Mouse (Mus musculus) small intestine, adult 2 months (tissue): ENCODE data around the gene Asic2. TPM values are rescaled to one million over a fixed set of nuclear protein-coding genes. Genes with fewer than 3 reads are reported as not detected.

Experiments
- H3K27ac ChIP-seq: fragments of 200-500 bp; 2 replicates; pipeline ENCODE4 v1.5.1; 2012; ENCODE audit warnings: low read depth, low read length, control low read depth, inconsistent platforms; ENCODE audit not compliant: insufficient read depth
- H3K27me3 ChIP-seq: fragments of 200-500 bp; 2 replicates; pipeline ENCODE4 v1.6.1; 2012; ENCODE audit warnings: mild to moderate bottlenecking, moderate library complexity, low read length, inconsistent platforms; ENCODE audit not compliant: control insufficient read depth, insufficient read depth
- H3K36me3 ChIP-seq: fragments of 200-500 bp; 2 replicates; pipeline ENCODE4 v1.6.1; 2012; ENCODE audit warnings: mild to moderate bottlenecking, low read length, control low read depth, inconsistent platforms; ENCODE audit not compliant: control insufficient read depth, insufficient read depth
- H3K4me1 ChIP-seq: fragments of 200-500 bp; 2 replicates; pipeline ENCODE4 v1.6.1; 2012; ENCODE audit warnings: low read length, inconsistent platforms, mixed read lengths; ENCODE audit not compliant: control insufficient read depth, insufficient read depth, insufficient read length
- H3K4me3 ChIP-seq: fragments of 200-500 bp; 2 replicates; pipeline ENCODE4 v1.5.1; 2012; ENCODE audit warnings: low read depth, mild to moderate bottlenecking, control low read depth, inconsistent platforms, low read length, moderate library complexity
- CTCF ChIP-seq: fragments of 200-500 bp; IDR thresholded peaks from 2 replicates; pipeline ENCODE4 v1.5.1; 2012; ENCODE audit warnings: low read depth, mild to moderate bottlenecking, control low read depth, inconsistent platforms, low read length, moderate library complexity, mixed read lengths; ENCODE audit not compliant: insufficient replicate concordance, insufficient read length; ENCODE audit errors: extremely low read depth
- POLR2A ChIP-seq: fragments of 200-500 bp; IDR thresholded peaks from 2 replicates; pipeline ENCODE4 v1.6.1; 2012; ENCODE audit warnings: low read depth, mild to moderate bottlenecking, control low read depth, inconsistent platforms, low read length, moderate library complexity
- WGBS: fragments of 180-500 bp; shearing (Covaris S2); methylation state at CpG from one replicate; pipeline ENCODE4 v1.1.7; 2018; 5-methylcytosine and 5-hydroxymethylcytosine counted together
- polyA plus RNA-seq: library from polyadenylated mRNA; depleted of rRNA; stranded (reverse); fragments of >200 nt; gene quantifications from 2 replicates; pipeline ENCODE4 v1.2.3, GENCODE M21; 2012

Gene Asic2
- polyA plus RNA-seq, 1 experiment, result 1.4 TPM

DNA sequence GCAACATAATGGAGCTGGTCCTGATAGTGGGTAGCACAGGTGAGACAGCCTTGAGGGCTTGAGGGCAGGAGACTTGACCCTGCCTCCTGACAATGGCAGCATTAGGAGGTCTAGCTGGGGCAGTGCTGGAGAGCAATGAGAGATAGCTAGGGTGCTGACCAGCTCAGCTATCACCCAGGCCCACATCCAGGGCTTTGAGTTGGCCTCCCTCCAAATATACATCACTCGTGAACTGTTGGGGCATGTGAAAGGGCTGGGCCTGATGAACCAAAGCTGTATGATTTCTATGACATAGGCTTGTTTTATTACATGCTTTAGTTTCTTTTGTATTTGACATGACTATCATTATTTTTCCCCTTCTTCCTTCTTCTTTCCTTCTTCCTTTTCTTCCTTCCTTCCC lies 176.7 kb downstream of the Asic2 start:
- 54% methylated on average over 1 of the region's 1 CpGs for WGBS
- Histone ChIP-seq H3K27ac (no peak overlapping the region), H3K4me3 (no peak overlapping the region), H3K36me3 (no peaks in the 10 kb centered on the region), H3K4me1 (no peaks in the 10 kb centered on the region), H3K27me3 (no peaks in the 10 kb centered on the region)
- TF ChIP-seq POLR2A (no peak), CTCF (no peak)

DNA sequence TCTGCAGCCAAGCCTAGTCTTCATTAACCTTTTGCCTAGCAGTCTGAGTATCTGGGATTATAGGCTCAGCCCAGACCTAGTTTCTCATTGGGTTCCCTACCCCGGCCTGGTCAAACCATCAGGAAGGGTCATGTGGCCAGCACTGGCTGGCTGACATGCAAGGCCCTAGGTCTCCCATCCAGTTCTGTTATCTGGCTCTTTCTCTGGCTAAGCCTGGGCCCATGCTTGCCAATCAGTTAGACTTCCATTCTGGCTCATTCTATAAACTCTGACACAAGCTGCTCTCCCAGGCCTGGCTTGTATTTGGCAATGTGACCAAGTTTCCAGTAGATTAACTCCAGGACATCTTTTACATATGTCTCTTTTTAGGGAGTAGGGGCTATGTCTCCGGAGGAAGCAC lies 187.7 kb downstream of the Asic2 start:
- H3K36me3 ChIP-seq, result no peaks in the 10 kb centered on the region
- TF ChIP-seq CTCF, result no peak
- TF ChIP-seq POLR2A, result no peak
- no peaks in the 10 kb centered on the region for H3K4me1 ChIP-seq
- WGBS, result 75% methylated on average over 2 of the region's 2 CpGs
- no peak overlapping the region for H3K4me3 ChIP-seq
- H3K27ac ChIP-seq, result no peak overlapping the region
- H3K27me3 ChIP-seq, result no peaks in the 10 kb centered on the region

DNA sequence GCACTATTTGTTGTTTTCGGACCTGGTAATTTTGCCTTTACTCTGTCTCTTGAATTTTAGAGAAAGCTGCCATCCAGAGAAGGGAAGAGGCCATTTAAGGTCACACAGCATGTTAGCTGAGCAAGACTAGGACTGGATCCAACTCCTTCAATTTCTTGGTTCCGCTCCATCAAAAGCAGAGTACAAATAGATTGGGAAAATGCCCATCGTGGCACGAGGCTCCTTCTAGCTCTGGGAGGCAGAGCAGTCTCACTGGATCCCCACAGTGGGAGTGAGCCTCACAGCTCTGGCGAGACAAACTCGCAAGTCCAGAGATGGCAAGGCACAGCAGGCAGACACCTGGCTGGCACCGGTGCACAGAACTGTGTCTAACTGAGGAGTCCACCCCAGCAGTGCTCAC lies 188.4 kb downstream of the Asic2 start:
- Histone ChIP-seq H3K27ac (no peak overlapping the region), H3K27me3 (no peaks in the 10 kb centered on the region), H3K36me3 (no peaks in the 10 kb centered on the region), H3K4me1 (no peaks in the 10 kb centered on the region), H3K4me3 (no peak overlapping the region)
- no peak for TF ChIP-seq POLR2A
- no peak for TF ChIP-seq CTCF
- 74% methylated on average over 7 of the region's 7 CpGs for WGBS

DNA sequence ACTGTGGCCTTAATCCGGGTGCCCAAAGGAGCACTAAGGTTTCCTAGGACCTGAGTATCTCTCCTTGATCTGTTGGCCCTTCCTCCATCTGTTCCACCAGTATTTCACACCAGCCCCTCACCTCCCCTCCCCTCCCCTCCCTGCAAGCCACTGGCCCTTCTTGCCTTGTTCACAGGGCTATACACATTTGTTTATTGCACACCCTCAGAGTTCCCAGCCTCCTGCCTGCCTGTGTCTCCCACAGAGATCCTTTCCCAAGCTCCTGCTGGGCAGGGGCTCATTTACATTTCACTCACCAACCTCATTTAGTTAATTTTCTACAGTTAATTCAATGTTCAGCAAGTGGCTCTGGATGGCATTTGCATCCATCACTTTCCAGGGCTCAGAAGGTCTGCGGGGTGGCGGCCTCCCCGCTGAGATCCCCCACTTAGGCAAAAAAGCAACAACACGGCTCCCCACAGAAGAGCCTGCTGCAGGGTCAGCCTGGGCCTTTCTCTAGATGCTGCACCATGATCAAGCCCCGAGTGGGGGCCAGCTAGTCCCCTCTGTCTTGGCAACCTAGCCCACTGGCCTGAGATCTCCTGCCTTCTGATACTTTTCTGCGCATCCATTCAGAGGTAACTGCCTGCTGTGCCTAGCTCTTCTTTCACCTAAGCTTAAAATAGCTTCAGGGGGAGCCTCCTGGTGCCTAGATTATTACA lies 196.9 kb downstream of the Asic2 start:
- Histone ChIP-seq H3K4me3 (no peak overlapping the region), H3K27ac (no peak overlapping the region), H3K36me3 (no peaks in the 10 kb centered on the region), H3K4me1 (no peaks in the 10 kb centered on the region), H3K27me3 (no peaks in the 10 kb centered on the region)
- TF ChIP-seq POLR2A, result no peak
- no peak for TF ChIP-seq CTCF
- WGBS, result 39% methylated on average over 7 of the region's 7 CpGs

DNA sequence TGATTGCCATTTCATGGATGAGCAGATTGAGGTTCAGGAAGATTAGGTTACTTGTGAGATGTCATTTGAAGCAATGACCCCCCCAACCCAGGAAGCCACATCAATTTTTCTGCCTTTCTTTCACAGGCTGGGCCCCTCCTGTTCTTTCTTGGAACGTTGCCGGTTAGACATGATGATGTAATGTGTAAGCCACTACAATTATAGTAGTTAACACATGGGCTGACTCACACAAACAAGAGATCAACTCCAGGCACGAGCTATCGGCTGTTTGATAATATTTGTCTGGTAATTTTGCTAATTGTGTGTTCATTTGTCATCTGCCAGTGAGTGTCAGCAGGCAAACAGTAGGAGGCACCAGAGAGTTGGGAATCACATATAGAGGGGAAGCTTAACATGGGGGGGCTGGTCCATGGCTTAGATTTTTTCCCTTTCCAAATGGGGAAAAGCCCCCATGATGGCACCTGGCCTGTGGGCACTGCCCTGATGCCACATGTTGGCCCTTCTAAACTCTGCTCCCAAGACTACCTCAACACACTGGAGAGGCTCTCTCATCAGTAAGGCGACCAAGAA lies 198.5 kb downstream of the Asic2 start:
- Histone ChIP-seq H3K4me3 (no peak overlapping the region), H3K27me3 (no peaks in the 10 kb centered on the region), H3K4me1 (no peaks in the 10 kb centered on the region), H3K27ac (no peak overlapping the region), H3K36me3 (no peaks in the 10 kb centered on the region)
- 59% methylated on average over 5 of the region's 5 CpGs for WGBS
- TF ChIP-seq CTCF (no peak), POLR2A (no peak)

DNA sequence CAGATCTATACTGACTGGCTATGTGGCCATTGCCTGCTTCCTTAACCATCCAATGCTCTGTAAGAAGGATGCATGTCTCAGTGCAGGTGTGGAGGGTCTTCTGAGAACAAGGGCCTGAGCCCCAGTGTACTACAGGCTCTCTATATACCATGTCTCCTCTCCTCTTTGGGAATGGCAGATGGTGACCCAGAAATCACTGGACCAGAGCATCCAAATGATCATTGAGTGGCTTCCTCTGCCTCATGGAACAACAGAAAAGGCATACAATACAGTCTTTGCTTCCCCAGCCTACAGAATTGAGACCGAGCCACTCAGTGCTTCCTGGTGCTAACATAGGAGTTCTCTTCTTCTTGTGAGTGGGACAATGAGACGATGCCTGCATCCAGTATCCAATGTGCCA lies 200.0 kb downstream of the Asic2 start:
- Histone ChIP-seq H3K36me3 (no peaks in the 10 kb centered on the region), H3K4me3 (no peak overlapping the region), H3K4me1 (no peaks in the 10 kb centered on the region), H3K27me3 (no peaks in the 10 kb centered on the region), H3K27ac (no peak overlapping the region)
- TF ChIP-seq POLR2A, result no peak
- TF ChIP-seq CTCF, result no peak
- 79% methylated on average over 2 of the region's 2 CpGs for WGBS

DNA sequence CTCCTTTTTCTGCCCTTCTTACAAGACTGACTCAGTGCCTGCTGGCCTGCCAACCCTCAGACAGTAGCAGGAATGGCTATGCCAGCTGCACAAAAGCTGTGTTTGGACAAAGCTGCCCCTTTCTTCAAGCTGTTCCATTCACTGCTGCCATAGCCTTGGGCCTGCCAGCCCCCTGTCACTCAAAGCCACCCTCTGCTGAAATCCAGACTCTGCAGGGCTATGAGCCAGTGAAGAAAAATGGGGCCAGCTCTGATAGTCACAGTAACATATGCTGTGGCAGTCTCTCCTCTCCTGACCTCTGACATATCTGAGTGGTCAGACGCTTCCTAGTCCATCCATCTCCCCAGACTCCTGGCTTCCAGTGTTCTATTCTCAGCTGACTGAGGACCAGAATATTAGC lies 200.5 kb downstream of the Asic2 start:
- TF ChIP-seq POLR2A, result no peak
- no peak for TF ChIP-seq CTCF
- Histone ChIP-seq H3K4me3 (no peak overlapping the region), H3K27ac (no peak overlapping the region), H3K36me3 (no peaks in the 10 kb centered on the region), H3K4me1 (no peaks in the 10 kb centered on the region), H3K27me3 (no peaks in the 10 kb centered on the region)
- WGBS, result 72% methylated on average over 1 of the region's 1 CpGs
